Mouse (Mus musculus) right cerebral cortex, postnatal 14 days (tissue): ENCODE measurements around the gene Aldh1a1.
"Not testable (repeated sequence)": the region's sequence is repeated elsewhere in the genome, so short reads cannot be mapped to it uniquely, and the experiment has no call there.

Experiments used
- DNase-seq: peaks from one replicate; pipeline ENCODE4 v3.0.0; 2022

The Aldh1a1 gene

DNA sequence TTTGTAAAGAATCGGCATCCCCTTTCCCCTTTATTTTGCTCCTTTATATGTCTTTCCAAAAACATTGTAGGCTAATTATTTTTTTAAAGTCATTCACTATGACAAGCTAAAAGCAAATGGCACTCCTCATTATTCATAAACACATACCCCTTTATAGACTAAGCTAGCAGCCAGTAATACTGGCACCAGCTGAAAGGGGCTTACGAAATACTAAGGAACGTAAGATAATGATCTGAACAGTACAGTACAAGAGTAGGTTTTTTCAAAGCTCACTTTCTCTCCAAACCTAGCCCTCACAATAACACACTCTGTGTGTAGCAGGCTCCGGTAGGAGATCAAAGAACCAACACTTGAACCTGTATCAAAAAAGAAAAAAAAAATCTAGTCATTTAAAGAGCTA is 64.7 kb downstream of the Aldh1a1 start:
- DNase-seq = no peak

GRCm38 (mm10) chr19:20558069-20558468 is 65.6 kb downstream of the Aldh1a1 start:
- no peak for DNase-seq

GRCm38 (mm10) chr19:20558544-20558943 is 66.0 kb downstream of the Aldh1a1 start:
- no peak for DNase-seq

- no peak for DNase-seq
These were observed 66.4 kb downstream of the Aldh1a1 start for GRCm38 (mm10) chr19:20558952-20559351.

GRCm38 (mm10) chr19:20559952-20560351 is 67.4 kb downstream of the Aldh1a1 start:
- no peak for DNase-seq

GRCm38 (mm10) chr19:20562396-20562795 is 69.9 kb downstream of the Aldh1a1 start:
- DNase-seq = no peak

DNA sequence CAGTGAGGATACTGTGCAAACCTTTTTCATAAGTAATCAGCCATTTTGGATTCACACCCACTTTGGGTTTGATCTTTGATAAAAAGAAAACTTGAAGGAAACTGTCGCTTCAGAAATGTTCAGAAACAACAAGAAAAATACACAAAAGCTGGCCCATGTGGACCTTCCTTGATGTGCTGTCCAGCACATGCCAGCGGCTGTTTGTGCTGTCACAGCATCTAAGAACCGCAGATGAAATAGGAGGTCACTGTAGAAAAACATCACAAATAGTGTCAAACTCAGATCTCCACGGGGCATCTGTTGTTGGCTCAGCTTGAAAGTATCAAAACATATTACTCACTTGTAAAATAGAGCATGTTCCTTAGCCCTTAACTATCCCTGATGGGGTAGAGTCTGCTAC is 73.8 kb downstream of the Aldh1a1 start:
- no peak for DNase-seq

DNA sequence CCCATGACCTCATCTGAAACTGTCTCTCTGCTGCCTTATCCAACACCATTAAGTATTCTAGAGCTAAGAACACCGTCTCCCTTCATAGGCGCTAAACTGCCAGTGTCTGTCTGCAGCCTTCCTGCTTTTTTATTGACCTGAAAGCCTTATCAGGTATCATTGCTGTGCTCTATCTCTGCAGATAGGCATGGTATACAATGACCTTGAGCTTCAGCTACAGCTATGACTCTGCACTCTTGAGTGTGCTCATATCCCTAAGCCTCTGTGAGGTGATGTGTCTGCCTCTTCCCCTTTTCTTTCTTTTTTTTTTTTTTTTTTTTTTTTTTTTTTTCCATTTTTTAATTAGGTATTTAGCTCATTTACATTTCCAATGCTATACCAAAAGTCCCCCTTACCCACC is 74.5 kb downstream of the Aldh1a1 start:
- no peak for DNase-seq

GRCm38 (mm10) chr19:20576984-20577383 is 84.5 kb downstream of the Aldh1a1 start:
- DNase-seq = no peak

- DNase-seq = no peak
These were observed 84.9 kb downstream of the Aldh1a1 start for GRCm38 (mm10) chr19:20577429-20577828.

DNA sequence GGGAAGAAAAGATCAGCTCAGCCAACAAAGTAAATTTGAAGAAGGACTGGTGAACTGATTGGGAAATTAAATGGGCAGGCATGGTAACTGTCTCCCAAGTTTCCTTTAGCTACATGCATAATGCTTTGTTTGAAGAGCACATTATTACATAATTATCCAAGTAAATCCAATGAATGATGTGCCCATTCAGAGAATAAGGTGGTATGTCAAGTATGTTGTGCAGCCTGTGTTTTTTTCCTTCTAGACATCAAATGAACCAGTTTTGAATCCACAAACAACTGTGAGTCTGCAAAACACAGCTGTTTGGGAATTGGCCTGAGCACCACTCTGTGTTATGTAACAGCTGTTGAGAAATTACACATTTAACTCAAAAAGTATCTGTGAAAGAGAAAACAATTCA is 107.4 kb downstream of the Aldh1a1 start:
- DNase-seq = no peak

DNA sequence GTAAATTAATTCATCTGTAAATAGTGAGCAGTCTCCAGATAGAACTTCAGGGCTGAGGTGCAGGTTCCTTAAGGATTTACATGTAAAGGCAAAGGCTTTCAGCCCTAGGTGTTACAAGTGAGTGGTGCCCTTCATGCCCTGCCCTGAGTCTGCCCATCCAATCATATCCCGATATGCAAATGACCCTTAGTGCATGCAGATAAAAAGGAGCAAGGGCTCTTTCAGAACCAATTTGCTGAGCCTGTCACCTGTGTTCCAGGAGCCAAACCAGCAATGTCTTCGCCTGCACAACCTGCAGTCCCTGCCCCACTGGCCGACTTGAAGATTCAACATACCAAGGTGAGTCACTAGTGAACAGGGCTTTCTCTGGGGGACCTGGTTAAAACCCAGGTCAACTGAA is 109.2 kb downstream of the Aldh1a1 start:
- DNase-seq = no peak

- no peak for DNase-seq
These were observed 110.7 kb downstream of the Aldh1a1 start for GRCm38 (mm10) chr19:20603212-20603611.

GRCm38 (mm10) chr19:20603866-20604265 is 111.4 kb downstream of the Aldh1a1 start:
- DNase-seq = no peak

GRCm38 (mm10) chr19:20614252-20614930 is 121.9 kb downstream of the Aldh1a1 start:
- no peak for DNase-seq

DNA sequence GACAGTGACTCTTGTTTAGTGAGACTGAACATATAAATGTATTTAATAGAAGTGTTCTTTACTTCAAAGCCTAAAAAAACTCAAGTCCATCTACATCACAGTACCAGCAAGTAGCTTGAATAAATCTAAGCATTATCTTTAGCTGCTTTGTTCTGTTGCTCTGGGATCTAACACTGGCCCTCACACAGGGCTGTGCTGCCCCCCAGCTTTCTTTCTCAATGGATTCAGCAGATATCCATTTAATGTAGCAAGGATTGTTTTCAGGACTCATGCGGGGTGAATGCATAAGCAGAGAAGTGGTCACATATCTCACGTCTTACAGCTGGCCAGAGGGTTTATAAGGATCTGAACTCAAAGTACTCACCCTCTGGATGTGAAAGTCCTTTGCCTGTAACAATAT is 129.9 kb downstream of the Aldh1a1 start:
- no peak for DNase-seq

- DNase-seq = no peak
These were observed 130.9 kb downstream of the Aldh1a1 start for GRCm38 (mm10) chr19:20623416-20623815.

DNA sequence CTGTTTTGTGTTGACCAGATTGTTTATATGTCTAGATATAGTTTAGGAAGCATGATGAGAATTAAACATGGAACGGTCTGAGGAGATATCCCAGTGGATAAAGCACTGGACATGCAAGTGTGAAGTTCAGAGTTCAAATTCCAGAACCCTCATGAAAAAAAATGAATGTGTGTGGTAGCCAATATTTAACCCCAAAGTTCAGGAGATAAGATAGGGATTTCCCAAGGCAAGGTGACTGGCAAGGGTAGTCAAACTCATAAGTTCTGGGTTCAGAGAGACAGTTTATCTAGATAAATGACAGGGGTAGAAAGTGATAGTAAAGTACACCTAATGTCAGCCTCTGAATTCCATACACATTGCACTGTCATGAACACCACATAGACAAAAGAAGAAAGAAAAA is 138.5 kb downstream of the Aldh1a1 start:
- no peak for DNase-seq

DNA sequence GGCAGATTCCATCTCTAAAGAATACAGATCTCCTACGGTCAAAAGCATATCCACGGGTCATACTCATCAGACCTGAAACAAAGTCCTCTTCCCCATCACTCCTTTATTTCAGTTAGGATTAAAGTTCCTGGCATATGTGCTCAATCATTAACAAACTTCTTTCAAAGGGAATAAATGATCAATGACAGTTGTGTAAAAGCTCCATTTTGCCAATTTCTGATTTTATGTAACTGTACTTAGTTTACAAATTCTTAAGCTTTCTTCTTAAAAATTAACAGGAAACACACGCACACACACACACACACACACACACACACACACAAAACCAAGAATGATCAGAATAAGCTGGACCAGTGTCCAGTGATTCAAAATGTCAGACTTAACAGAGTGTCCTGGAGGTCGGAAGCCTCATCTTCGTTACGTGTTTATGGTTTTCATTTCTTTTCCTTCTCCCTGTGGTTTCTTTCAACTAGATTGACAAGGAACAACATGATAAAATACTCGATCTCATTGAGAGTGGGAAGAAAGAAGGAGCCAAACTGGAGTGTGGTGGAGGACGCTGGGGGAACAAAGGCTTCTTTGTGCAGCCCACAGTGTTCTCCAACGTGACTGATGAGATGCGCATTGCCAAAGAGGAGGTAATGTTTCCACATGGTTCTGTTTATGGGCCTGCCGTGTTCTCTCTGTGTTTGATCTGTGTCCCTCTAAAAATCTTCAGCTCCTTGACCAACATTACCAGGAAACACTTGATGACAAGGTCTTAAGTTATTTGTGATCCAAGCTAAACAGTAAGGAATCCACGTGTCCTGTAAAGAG is 141.6 kb downstream of the Aldh1a1 start:
- DNase-seq = no peak

- DNase-seq = no peak
These were observed 151.8 kb downstream of the Aldh1a1 start for GRCm38 (mm10) chr19:20644346-20644745.

- DNase-seq = not testable (repeated sequence)
These were observed 155.0 kb downstream of the Aldh1a1 start for GRCm38 (mm10) chr19:20647496-20647895.

DNA sequence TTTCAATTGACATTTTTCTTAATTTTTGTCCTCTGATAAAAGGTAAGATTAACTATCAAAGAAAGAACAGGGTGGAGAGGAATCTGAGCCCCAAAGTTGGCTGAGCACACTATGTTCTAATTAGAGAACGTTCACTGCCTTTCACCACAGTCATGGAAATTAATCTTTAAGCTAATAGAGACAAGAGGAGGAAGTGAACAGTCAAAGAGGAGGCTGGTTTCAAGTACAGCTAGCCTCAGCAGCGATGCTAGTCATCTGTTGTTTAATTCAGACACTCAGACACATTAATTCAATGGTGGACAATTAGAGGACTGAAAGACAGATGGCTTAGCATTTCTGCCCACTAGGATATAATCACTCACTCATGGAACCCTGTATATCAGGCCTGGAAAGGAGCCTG is 157.5 kb downstream of the Aldh1a1 start:
- no peak for DNase-seq

DNA sequence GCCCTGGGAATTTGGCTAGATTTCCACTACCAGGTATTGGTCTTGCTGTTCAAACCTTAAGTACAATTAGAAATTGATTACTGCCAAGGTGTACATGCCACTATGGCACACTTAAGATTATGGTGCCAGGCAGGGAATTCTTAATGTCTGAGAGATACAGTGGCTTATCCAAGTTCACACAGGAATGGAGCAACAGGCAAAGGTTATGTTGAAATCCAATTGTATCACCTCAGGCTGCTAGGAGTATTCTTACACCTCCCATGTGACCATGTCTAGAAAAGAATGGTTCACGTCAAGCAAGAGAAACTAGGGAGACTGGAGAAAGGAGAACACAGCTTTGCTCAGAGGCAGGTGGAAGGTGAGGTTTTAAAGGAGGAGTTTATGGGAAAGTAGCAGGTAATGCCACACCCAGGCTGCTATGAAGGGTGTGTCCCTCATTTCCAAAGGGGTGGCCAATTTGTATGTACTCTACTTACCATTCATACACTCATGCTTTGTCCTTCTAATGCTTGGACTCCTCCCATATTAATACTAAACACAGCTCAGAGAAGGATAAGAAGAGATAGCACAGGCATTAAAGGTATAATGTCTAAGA is 160.7 kb downstream of the Aldh1a1 start:
- no peak for DNase-seq
